Mouse (Mus musculus): ENCODE measurements around the gene Mpv17l. TPM values are rescaled to one million over a fixed set of nuclear protein-coding genes. Genes with fewer than 3 reads are reported as not detected.

Mpv17l gene
- polyA plus RNA-seq, 1 experiment from 2014 or later = 11.9 TPM

DNA sequence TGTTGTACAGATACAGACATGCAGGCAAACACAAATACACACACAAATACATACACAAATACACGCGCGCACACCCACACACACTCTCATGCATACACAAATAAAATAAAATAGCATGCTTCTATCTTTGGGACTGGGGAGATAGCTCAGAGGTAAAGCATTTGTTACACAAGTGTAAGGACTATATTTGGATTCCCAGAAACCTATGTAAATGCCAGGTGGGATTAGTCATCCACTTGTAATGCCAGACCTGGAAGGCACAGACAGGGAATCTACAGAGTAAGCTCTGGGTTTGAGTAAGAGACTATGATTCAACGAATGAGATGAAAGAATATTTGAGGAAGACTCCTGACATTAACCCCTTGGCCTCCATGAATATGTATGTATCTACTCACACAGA is 27.5 kb upstream of the Mpv17l start:
- no peaks in the 10 kb centered on the region for H3K4me1 ChIP-seq (ENCODE audit: insufficient read depth, low read depth, low read length)
- H3K4me2 ChIP-seq (replicated peaks; ENCODE audit: low read depth, low read length) = no peak overlapping the region
- H3K9ac ChIP-seq (replicated peaks; ENCODE audit: low read depth) = no peak overlapping the region
- 76% methylated on average over 4 of the region's 4 CpGs for WGBS
- TF ChIP-seq EP300 (IDR thresholded peaks at IDR 0.05) (peak; percentile 77), CTCF (IDR thresholded peaks at IDR 0.05) (no peak)
- no peak overlapping the region for H3K4me3 ChIP-seq (ENCODE audit: low read depth, low read length)
- H3K9me3 ChIP-seq (ENCODE audit: low read length) = no peaks in the 10 kb centered on the region
- H3K27me3 ChIP-seq (replicated peaks; ENCODE audit: insufficient read depth, low read length) = no peaks in the 10 kb centered on the region
- DNase-seq (ENCODE audit: low spot score) (peak; percentile 56), ATAC-seq (peak; percentile 60)
- H3K27ac ChIP-seq (ENCODE audit: low read length) = no peak overlapping the region
- H3K36me3 ChIP-seq (ENCODE audit: insufficient read depth, low read length) = peaks cover 12% of the 10 kb centered on the region; the same call in 1 of the 2 replicates

DNA sequence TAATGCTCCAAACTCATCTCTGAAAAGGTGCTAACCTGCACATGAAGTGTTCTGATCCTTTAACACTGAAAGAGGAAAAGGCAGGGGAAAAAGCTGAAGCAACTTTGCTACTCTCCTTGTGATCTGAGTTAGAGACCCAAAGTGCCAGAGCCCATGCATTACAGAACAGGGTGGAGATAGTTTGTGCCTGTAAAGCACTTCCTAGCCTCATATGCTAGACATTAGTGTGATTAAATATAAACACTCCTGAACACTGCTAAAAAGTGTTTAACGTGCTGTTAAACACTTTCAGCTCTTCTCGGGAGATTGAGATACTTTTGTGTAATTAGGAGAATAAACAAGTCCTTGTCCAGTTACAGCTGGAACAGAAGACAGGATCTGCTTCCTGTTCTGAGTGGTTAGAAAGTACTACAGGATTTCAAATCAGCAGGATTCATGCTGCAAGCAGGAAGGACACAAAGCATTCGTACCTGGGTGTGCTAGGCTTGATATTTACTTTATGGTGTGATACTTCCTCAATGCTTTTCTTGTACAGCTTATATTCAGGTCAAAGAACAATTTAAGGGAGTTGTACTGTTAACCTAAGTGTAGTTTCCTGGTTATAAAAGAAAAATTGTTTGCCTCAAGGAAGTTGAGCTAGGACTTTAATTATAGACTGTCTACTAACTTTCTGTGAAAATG is 19.7 kb upstream of the Mpv17l start:
- H3K9ac ChIP-seq (replicated peaks; ENCODE audit: low read depth) = no peak overlapping the region
- 0 out of 2 replicates have a peak overlapping the region, but pooled peaks have one; percentile 1 for H3K27ac ChIP-seq (ENCODE audit: low read length)
- H3K4me3 ChIP-seq (ENCODE audit: low read depth, low read length) = no peak overlapping the region
- H3K27me3 ChIP-seq (replicated peaks; ENCODE audit: insufficient read depth, low read length) = no peaks in the 10 kb centered on the region
- H3K4me2 ChIP-seq (replicated peaks; ENCODE audit: low read depth, low read length) = no peak overlapping the region
- peak; percentile 46; the same call in 1 of the 2 replicates for TF ChIP-seq EP300 (IDR thresholded peaks at IDR 0.05)
- TF ChIP-seq CTCF (IDR thresholded peaks at IDR 0.05) = no peak
- DNase-seq (ENCODE audit: low spot score) (peak; percentile 62), ATAC-seq (peak; percentile 75)
- H3K36me3 ChIP-seq (ENCODE audit: insufficient read depth, low read length) = peaks cover 6% of the 10 kb centered on the region; the same call in 1 of the 2 replicates
- H3K9me3 ChIP-seq (ENCODE audit: low read length) = no peaks in the 10 kb centered on the region
- H3K4me1 ChIP-seq (ENCODE audit: insufficient read depth, low read depth, low read length) = no peaks in the 10 kb centered on the region
- whole genome bisulfite sequencing = 12% methylated on average over 3 of the region's 3 CpGs

DNA sequence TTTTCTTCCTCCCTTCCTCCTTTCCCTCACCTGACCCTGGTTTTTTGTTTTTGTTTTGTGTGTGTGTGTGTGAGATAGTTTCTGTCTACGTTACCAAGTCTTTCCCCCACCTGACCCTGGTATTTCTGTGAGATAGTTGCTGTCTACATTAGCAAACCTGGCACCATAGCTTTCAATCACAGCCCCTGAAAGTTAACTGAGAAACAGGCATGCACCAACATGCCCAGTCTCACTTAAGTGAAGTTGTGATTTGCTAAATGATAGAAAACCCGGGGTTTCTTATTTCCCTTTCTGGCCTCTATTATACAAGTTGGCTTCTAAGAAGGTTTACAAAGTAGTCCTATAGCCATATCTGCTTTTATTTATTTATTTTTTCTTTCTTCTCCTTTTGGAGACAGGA is 12.5 kb upstream of the Mpv17l start:
- Histone ChIP-seq H3K9me3 (ENCODE audit: low read length) (no peaks in the 10 kb centered on the region), H3K27me3 (replicated peaks; ENCODE audit: insufficient read depth, low read length) (no peaks in the 10 kb centered on the region), H3K9ac (replicated peaks; ENCODE audit: low read depth) (no peak overlapping the region), H3K36me3 (ENCODE audit: insufficient read depth, low read length) (no peaks in the 10 kb centered on the region), H3K4me3 (ENCODE audit: low read depth, low read length) (no peak overlapping the region), H3K4me2 (replicated peaks; ENCODE audit: low read depth, low read length) (no peak overlapping the region), H3K4me1 (ENCODE audit: insufficient read depth, low read depth, low read length) (no peaks in the 10 kb centered on the region), H3K27ac (ENCODE audit: low read length) (no peak overlapping the region)
- no peak for TF ChIP-seq EP300 (IDR thresholded peaks at IDR 0.05)
- no peak for TF ChIP-seq CTCF (IDR thresholded peaks at IDR 0.05)
- 83% methylated on average over 2 of the region's 2 CpGs for WGBS
- DNase-seq (ENCODE audit: low spot score) (no peak), ATAC-seq (no peak)

DNA sequence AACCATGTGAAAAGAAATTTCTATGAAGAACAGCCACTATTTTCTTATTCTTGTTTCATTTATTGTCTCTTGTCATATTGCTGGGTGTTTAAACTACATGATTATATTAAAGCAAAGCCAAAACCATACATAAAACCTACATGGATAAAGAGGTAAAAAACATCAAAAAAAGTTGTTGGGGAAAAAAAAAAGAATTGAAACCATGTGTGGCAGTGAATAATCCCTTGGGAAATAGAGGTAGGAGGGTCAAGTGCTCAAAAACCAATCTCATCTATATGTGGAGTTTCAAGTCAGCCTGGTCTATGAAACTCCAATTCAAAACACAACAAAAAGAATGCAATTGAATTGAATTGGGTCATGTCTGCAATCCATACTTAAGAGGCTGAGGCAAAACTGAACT is 10.1 kb upstream of the Mpv17l start:
- ATAC-seq (no peak), DNase-seq (ENCODE audit: low spot score) (no peak)
- Histone ChIP-seq H3K27me3 (replicated peaks; ENCODE audit: insufficient read depth, low read length) (no peaks in the 10 kb centered on the region), H3K36me3 (ENCODE audit: insufficient read depth, low read length) (no peaks in the 10 kb centered on the region), H3K27ac (ENCODE audit: low read length) (no peak overlapping the region), H3K4me3 (ENCODE audit: low read depth, low read length) (no peak overlapping the region), H3K4me1 (ENCODE audit: insufficient read depth, low read depth, low read length) (no peaks in the 10 kb centered on the region), H3K9me3 (ENCODE audit: low read length) (no peaks in the 10 kb centered on the region), H3K9ac (replicated peaks; ENCODE audit: low read depth) (no peak overlapping the region), H3K4me2 (replicated peaks; ENCODE audit: low read depth, low read length) (no peak overlapping the region)
- TF ChIP-seq CTCF (IDR thresholded peaks at IDR 0.05) (no peak), EP300 (IDR thresholded peaks at IDR 0.05) (no peak)

DNA sequence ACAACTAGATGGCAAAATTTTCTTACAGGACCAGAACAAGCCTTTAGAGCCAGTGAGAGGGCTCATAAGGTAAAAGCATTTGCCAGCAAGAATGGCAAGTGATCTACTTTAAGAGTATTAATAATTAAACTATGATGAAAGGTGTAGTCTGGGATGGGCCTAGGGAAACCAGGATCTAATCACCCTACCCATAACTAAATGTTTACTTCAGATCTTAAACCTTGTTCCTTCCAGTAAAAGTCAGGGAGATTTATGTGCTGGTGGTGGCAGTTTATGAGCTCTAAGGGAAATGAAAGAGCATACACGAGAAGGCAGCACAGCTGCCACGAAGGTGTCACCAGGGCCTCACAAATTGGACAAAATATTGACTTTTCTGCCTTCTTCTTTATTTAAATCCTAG is 8.9 kb upstream of the Mpv17l start:
- H3K9ac ChIP-seq (replicated peaks; ENCODE audit: low read depth) = no peak overlapping the region
- DNase-seq (ENCODE audit: low spot score) = no peak
- H3K4me1 ChIP-seq (ENCODE audit: insufficient read depth, low read depth, low read length) = peaks cover 5% of the 10 kb centered on the region; the same call in 1 of the 2 replicates
- 47% methylated on average over 2 of the region's 2 CpGs for WGBS
- H3K4me3 ChIP-seq (ENCODE audit: low read depth, low read length) = no peak overlapping the region
- no peaks in the 10 kb centered on the region for H3K36me3 ChIP-seq (ENCODE audit: insufficient read depth, low read length)
- no peaks in the 10 kb centered on the region for H3K9me3 ChIP-seq (ENCODE audit: low read length)
- H3K27ac ChIP-seq (ENCODE audit: low read length) = no peak overlapping the region
- TF ChIP-seq EP300 (IDR thresholded peaks at IDR 0.05) (no peak), CTCF (IDR thresholded peaks at IDR 0.05) (no peak)
- no peak overlapping the region for H3K4me2 ChIP-seq (replicated peaks; ENCODE audit: low read depth, low read length)
- ATAC-seq = no peak
- no peaks in the 10 kb centered on the region for H3K27me3 ChIP-seq (replicated peaks; ENCODE audit: insufficient read depth, low read length)

DNA sequence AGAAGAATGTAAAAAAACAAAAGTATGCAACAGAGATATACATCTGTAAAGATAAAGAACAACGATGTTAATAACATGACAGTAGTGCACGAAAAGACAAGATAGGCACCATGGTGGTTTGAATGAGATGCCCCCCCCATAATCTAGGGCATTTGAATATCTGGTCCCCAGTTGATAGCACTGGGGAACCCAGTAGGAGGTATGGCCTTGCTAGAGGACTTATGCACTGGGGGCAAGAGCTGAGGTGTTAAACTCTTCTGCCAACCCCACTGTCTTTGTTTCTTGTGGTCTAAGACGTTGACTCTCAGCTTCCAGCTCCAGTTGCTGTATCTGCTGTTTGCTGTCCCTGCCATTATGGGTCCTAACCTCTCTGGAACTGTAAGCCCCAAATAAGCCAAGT is 7.2 kb upstream of the Mpv17l start:
- Histone ChIP-seq H3K36me3 (ENCODE audit: insufficient read depth, low read length) (no peaks in the 10 kb centered on the region), H3K9me3 (ENCODE audit: low read length) (no peaks in the 10 kb centered on the region), H3K4me3 (ENCODE audit: low read depth, low read length) (no peak overlapping the region), H3K27me3 (replicated peaks; ENCODE audit: insufficient read depth, low read length) (no peaks in the 10 kb centered on the region), H3K4me2 (replicated peaks; ENCODE audit: low read depth, low read length) (no peak overlapping the region), H3K9ac (replicated peaks; ENCODE audit: low read depth) (no peak overlapping the region), H3K27ac (ENCODE audit: low read length) (no peak overlapping the region), H3K4me1 (ENCODE audit: insufficient read depth, low read depth, low read length) (peaks cover 6% of the 10 kb centered on the region; the same call in 1 of the 2 replicates)
- no peak for DNase-seq (ENCODE audit: low spot score)
- WGBS = 85% methylated on average over 3 of the region's 3 CpGs
- no peak for TF ChIP-seq EP300 (IDR thresholded peaks at IDR 0.05)
- TF ChIP-seq CTCF (IDR thresholded peaks at IDR 0.05) = no peak
- ATAC-seq = no peak
